Mouse (Mus musculus): Measurements from ENCODE around the gene Lrrk1. TPM values are rescaled to one million over a fixed set of nuclear protein-coding genes. Genes with fewer than 3 reads are reported as not detected.

The Lrrk1 gene
- polyA plus RNA-seq, 1 experiment, result 41.8 TPM

DNA sequence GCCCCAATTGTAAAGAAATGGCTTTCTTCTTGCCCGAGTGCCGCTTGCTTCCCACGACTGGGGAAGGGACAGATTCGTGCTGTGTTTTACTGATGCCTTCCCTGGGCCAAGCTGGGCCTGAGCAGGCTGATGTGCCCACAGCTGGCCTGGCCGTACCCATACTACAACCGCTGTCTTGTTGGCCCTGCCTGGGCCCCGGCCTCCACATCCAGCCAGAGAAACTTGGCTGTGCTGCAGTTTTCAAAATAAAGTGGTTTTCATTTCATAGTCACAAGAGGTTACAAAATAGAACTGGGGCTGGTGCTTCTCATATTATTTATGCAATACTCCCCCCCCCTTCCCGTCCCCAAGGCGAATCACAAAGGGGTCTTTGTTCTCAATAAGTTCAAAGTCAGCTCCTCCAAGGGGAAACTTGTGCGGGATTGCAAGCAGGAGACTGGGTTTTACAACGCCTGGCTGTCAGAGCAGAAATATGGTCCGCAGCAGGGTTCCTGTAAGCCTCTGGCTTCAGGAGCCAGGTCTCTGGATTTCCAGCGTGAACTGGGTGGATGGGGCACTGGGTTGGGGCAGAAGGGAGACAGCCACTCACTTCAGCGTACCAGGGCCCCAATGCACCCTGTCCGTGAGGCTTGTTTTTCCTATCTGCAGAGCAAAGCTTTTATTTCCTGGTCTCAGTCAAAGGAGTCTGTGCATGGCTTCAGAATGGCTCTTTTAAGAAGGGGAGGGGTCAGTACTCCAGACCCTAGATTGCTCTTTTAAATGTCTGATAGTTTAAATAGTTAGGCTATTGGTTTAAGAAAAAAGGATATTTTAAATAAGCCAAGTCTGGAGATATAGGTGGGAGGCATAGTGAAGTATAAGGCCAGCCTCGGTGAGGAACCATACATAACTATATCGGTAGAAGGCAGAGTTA, 157.3 kb downstream of the Lrrk1 start:
- Histone ChIP-seq H3K79me2 (ENCODE audit: control insufficient read depth, insufficient read depth) (no peaks in the 10 kb centered on the region), H3K79me3 (ENCODE audit: low read depth) (no peaks in the 10 kb centered on the region), H3ac (ENCODE audit: control insufficient read depth, insufficient read length, low read depth) (no peak overlapping the region), H3K4me3 (ENCODE audit: insufficient read depth, poor library complexity, severe bottlenecking) (no peak overlapping the region), H3K27me3 (ENCODE audit: control insufficient read depth, insufficient read depth, insufficient read length) (no peaks in the 10 kb centered on the region), H3K36me3 (ENCODE audit: control insufficient read depth, insufficient read depth) (no peaks in the 10 kb centered on the region)
- TF ChIP-seq MAX (IDR thresholded peaks at IDR 0.05) (no peak), MYOG (IDR thresholded peaks at IDR 0.05; ENCODE audit: control insufficient read depth, extremely low read depth, insufficient read length) (no peak), USF1 (IDR thresholded peaks at IDR 0.05; ENCODE audit: low read depth) (no peak), FOSL1 (IDR thresholded peaks at IDR 0.05; ENCODE audit: insufficient read depth, low read length, poor library complexity, severe bottlenecking) (no peak)

DNA sequence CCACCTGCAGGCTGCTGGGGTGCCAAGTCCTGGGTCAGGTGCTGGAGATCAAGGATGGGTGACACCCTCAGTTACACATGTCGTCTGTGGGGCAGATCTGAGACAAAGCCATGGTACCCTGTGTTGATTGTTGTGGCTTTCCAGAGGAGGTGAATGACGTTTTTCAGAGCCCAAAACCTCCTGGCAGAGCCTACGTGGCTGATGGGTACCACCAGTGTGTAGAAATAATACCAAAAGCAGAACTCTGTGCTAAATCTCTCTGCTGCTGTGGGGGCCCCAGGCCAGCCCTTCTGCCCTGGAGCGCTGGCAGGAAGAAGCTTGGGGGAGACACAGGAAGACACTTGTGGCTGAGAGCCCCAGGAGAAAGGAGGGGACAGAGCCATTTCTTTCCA, 157.9 kb downstream of the Lrrk1 start:
- Histone ChIP-seq H3K36me3 (ENCODE audit: control insufficient read depth, insufficient read depth) (no peaks in the 10 kb centered on the region), H3K4me3 (ENCODE audit: insufficient read depth, poor library complexity, severe bottlenecking) (no peak overlapping the region), H3K79me3 (ENCODE audit: low read depth) (no peaks in the 10 kb centered on the region), H3K27me3 (ENCODE audit: control insufficient read depth, insufficient read depth, insufficient read length) (no peaks in the 10 kb centered on the region), H3ac (ENCODE audit: control insufficient read depth, insufficient read length, low read depth) (no peak overlapping the region), H3K79me2 (ENCODE audit: control insufficient read depth, insufficient read depth) (no peaks in the 10 kb centered on the region)
- TF ChIP-seq MAX (IDR thresholded peaks at IDR 0.05) (no peak), CTCF (IDR thresholded peaks at IDR 0.05; ENCODE audit: control insufficient read depth, insufficient read depth, insufficient read length) (no peak), MYOD1 (IDR thresholded peaks at IDR 0.05; ENCODE audit: control insufficient read depth, insufficient read length, low read depth) (no peak), USF1 (IDR thresholded peaks at IDR 0.05; ENCODE audit: low read depth) (no peak), MYOG (IDR thresholded peaks at IDR 0.05; ENCODE audit: control insufficient read depth, extremely low read depth, insufficient read length) (no peak), FOSL1 (IDR thresholded peaks at IDR 0.05; ENCODE audit: insufficient read depth, low read length, poor library complexity, severe bottlenecking) (no peak), CEBPB (IDR thresholded peaks at IDR 0.05; ENCODE audit: low read depth) (no peak)

DNA sequence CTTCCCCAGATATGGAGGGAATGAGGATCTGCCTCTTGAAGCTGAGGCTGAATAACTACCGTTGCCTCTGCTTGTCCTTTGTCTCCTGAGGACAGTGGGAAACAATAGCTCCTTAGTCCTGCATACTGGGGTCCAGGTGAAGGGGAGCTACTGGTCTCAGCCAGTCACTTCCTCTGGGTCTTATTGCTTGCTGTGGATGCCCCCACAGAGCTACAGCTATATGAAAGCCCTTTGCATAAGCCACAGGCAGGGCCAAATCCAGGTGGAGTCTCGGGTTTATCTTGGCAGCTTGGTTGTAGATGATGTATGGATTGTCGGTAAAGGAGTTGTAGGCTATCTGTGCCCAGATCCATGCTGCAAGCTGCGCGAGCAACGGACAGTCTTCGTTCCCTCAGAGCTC, 158.7 kb downstream of the Lrrk1 start:
- no peak for TF ChIP-seq USF1 (IDR thresholded peaks at IDR 0.05; ENCODE audit: low read depth)
- TF ChIP-seq FOSL1 (IDR thresholded peaks at IDR 0.05; ENCODE audit: insufficient read depth, low read length, poor library complexity, severe bottlenecking), result no peak
- no peak for TF ChIP-seq MYOG (IDR thresholded peaks at IDR 0.05; ENCODE audit: control insufficient read depth, extremely low read depth, insufficient read length)
- TF ChIP-seq CEBPB (IDR thresholded peaks at IDR 0.05; ENCODE audit: low read depth), result no peak
- no peak for TF ChIP-seq MYOD1 (IDR thresholded peaks at IDR 0.05; ENCODE audit: control insufficient read depth, insufficient read length, low read depth)
- no peak for TF ChIP-seq MAX (IDR thresholded peaks at IDR 0.05)
- no peak for TF ChIP-seq CTCF (IDR thresholded peaks at IDR 0.05; ENCODE audit: control insufficient read depth, insufficient read depth, insufficient read length)
- no peaks in the 10 kb centered on the region for H3K79me3 ChIP-seq (ENCODE audit: low read depth)

DNA sequence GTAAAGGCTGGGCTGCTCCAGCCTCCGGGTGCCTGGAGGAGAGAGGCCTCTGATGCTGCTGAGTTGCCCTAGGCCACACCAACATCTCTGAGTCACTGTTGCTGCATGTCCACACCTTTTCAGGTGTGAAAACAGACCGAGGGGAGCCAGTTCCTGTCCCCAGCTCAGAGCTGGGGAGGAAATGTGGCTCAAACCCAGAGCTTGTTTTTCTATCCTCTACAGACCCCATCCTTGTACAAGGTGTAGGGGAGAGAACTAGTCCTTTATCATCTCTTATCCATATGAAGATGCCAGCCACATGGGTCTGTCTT, 159.6 kb downstream of the Lrrk1 start:
- Histone ChIP-seq H3ac (ENCODE audit: control insufficient read depth, insufficient read length, low read depth) (no peak overlapping the region), H3K36me3 (ENCODE audit: control insufficient read depth, insufficient read depth) (no peaks in the 10 kb centered on the region), H3K4me3 (ENCODE audit: insufficient read depth, poor library complexity, severe bottlenecking) (no peak overlapping the region), H3K27me3 (ENCODE audit: control insufficient read depth, insufficient read depth, insufficient read length) (no peaks in the 10 kb centered on the region), H3K79me2 (ENCODE audit: control insufficient read depth, insufficient read depth) (no peaks in the 10 kb centered on the region), H3K79me3 (ENCODE audit: low read depth) (no peaks in the 10 kb centered on the region)
- TF ChIP-seq USF1 (IDR thresholded peaks at IDR 0.05; ENCODE audit: low read depth) (no peak), MYOG (IDR thresholded peaks at IDR 0.05; ENCODE audit: control insufficient read depth, extremely low read depth, insufficient read length) (no peak), CEBPB (IDR thresholded peaks at IDR 0.05; ENCODE audit: low read depth) (no peak), MYOD1 (IDR thresholded peaks at IDR 0.05; ENCODE audit: control insufficient read depth, insufficient read length, low read depth) (no peak), MAX (IDR thresholded peaks at IDR 0.05) (no peak), CTCF (IDR thresholded peaks at IDR 0.05; ENCODE audit: control insufficient read depth, insufficient read depth, insufficient read length) (no peak), FOSL1 (IDR thresholded peaks at IDR 0.05; ENCODE audit: insufficient read depth, low read length, poor library complexity, severe bottlenecking) (no peak)

More for the DNA sequence above, 158.7 kb downstream of the Lrrk1 start:
- Histone ChIP-seq H3ac (ENCODE audit: control insufficient read depth, insufficient read length, low read depth) (no peak overlapping the region), H3K36me3 (ENCODE audit: control insufficient read depth, insufficient read depth) (no peaks in the 10 kb centered on the region), H3K79me2 (ENCODE audit: control insufficient read depth, insufficient read depth) (no peaks in the 10 kb centered on the region), H3K4me3 (ENCODE audit: insufficient read depth, poor library complexity, severe bottlenecking) (no peak overlapping the region), H3K27me3 (ENCODE audit: control insufficient read depth, insufficient read depth, insufficient read length) (no peaks in the 10 kb centered on the region)

DNA sequence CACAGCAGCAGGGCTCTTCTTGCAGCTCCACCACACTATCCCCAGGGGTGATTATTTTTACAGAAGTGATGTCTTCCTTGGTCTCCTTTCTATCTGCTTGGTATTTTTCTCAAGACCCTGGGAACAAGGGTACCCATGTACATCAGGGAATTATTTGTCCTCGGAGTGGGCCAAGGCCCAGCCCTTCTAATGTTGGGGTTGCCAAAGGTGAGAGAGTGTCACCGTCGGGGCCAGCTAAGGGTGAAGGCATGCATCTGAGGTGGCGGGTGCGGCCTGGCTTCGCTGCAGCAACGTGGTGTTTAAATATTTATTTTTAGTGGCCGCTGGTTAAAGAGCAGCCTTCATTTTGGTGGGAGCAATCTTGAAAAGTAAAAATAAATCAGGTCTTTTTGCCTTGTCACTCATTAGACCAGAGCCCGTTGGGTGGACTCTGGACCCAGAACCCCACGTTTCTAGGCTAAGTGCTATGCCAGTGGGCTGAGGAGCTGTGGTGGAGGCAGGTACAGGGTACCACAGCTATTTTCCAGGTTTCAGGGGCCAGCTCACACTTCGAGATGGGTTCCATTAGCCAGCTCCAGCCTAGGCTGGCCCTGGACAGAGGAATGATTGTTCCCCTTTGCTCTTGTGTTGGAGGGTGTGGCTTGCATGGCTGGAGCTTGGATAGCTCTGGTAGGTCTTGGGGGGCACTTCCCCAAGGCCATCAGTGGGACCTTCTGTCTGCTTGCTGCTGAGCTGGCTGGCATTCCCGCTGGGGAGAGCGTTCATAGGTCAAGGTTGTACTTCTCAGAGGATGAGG, 160.1 kb downstream of the Lrrk1 start:
- H3K79me2 ChIP-seq (ENCODE audit: control insufficient read depth, insufficient read depth), result no peaks in the 10 kb centered on the region
- H3K36me3 ChIP-seq (ENCODE audit: control insufficient read depth, insufficient read depth), result no peaks in the 10 kb centered on the region
- no peaks in the 10 kb centered on the region for H3K27me3 ChIP-seq (ENCODE audit: control insufficient read depth, insufficient read depth, insufficient read length)
- H3ac ChIP-seq (ENCODE audit: control insufficient read depth, insufficient read length, low read depth), result no peak overlapping the region
- H3K4me3 ChIP-seq (ENCODE audit: insufficient read depth, poor library complexity, severe bottlenecking), result no peak overlapping the region
- H3K79me3 ChIP-seq (ENCODE audit: low read depth), result no peaks in the 10 kb centered on the region
- TF ChIP-seq MYOD1 (IDR thresholded peaks at IDR 0.05; ENCODE audit: control insufficient read depth, insufficient read length, low read depth) (no peak), USF1 (IDR thresholded peaks at IDR 0.05; ENCODE audit: low read depth) (no peak), FOSL1 (IDR thresholded peaks at IDR 0.05; ENCODE audit: insufficient read depth, low read length, poor library complexity, severe bottlenecking) (no peak), MYOG (IDR thresholded peaks at IDR 0.05; ENCODE audit: control insufficient read depth, extremely low read depth, insufficient read length) (no peak), MAX (IDR thresholded peaks at IDR 0.05) (no peak), CEBPB (IDR thresholded peaks at IDR 0.05; ENCODE audit: low read depth) (no peak), CTCF (IDR thresholded peaks at IDR 0.05; ENCODE audit: control insufficient read depth, insufficient read depth, insufficient read length) (no peak)

Data from C2C12 (cell line).